19 mouse cellular contexts compared by ENCODE assay signal in the genomic region with DNA sequence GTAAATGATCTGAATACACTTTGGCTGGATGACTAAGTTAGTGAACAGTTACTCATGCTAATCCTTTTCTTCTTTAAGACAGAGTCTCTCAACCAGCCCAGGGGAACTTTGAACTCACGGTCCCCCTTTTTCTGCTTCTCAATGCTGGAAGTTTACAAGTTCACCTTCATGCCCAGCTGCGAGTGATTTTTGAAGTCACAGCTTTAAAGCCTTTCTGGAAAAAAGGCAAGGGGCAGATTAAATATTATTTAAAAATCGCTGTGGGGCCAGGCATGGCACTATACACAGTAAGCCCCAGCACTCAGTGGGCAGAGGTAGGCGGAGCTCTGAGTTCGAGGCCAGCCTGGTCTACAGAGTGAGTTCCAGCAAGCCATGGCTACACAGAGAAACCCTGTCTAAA. TPM values are rescaled to one million over a fixed set of nuclear protein-coding genes. Genes with fewer than 3 reads are reported as not detected.
"Had no signal": no experiment of that assay in that cellular context is flagged by ENCODE, and none has a peak within 500 bp of the region (broad histone marks: within the 10 kb centered on the region; RNA-seq: fewer than 3 reads in every experiment).

No protein-coding gene starts in this region.

- H3K4me3 ChIP-seq: embryonic facial prominence, embryonic 10.5 days; embryonic facial prominence, embryonic 12.5 days; embryonic facial prominence, embryonic 13.5 days; embryonic facial prominence, embryonic 15.5 days; erythroblast, embryonic 14.5 days; forebrain, embryonic 10.5 days; forebrain, embryonic 12.5 days; forebrain, embryonic 13.5 days; forebrain, embryonic 15.5 days; gastrocnemius, adult 2 months had no signal

- H3K27ac ChIP-seq: embryonic facial prominence, embryonic 10.5 days; embryonic facial prominence, embryonic 12.5 days; embryonic facial prominence, embryonic 13.5 days; embryonic facial prominence, embryonic 15.5 days; forebrain, embryonic 10.5 days; forebrain, embryonic 12.5 days; forebrain, embryonic 13.5 days; forebrain, embryonic 15.5 days; gastrocnemius, adult 2 months had no signal

- ATAC-seq: forebrain, embryonic 13.5 days; forebrain, embryonic 15.5 days; forebrain, embryonic 16.5 days; forebrain, postnatal 0 days had no signal

- H3K4me2 ChIP-seq: embryonic facial prominence, embryonic 12.5 days; embryonic facial prominence, embryonic 13.5 days; embryonic facial prominence, embryonic 15.5 days; forebrain, embryonic 12.5 days; forebrain, embryonic 13.5 days; forebrain, embryonic 15.5 days had no signal

- H3K9ac ChIP-seq: embryonic facial prominence, embryonic 12.5 days; embryonic facial prominence, embryonic 13.5 days; embryonic facial prominence, embryonic 15.5 days; forebrain, embryonic 12.5 days; forebrain, embryonic 13.5 days; forebrain, embryonic 15.5 days; forebrain, postnatal 0 days had no signal

- H3K36me3 ChIP-seq: embryonic facial prominence, embryonic 10.5 days; embryonic facial prominence, embryonic 12.5 days; embryonic facial prominence, embryonic 13.5 days; embryonic facial prominence, embryonic 15.5 days; forebrain, embryonic 10.5 days; forebrain, embryonic 12.5 days; forebrain, embryonic 15.5 days had no signal

- H3K9me3 ChIP-seq: embryonic facial prominence, embryonic 10.5 days; embryonic facial prominence, embryonic 12.5 days; embryonic facial prominence, embryonic 13.5 days; embryonic facial prominence, embryonic 15.5 days; forebrain, embryonic 10.5 days; forebrain, embryonic 12.5 days; forebrain, embryonic 13.5 days; forebrain, embryonic 15.5 days had no signal

- H3K4me1 ChIP-seq: forebrain, embryonic 12.5 days had no signal

- H3K27me3 ChIP-seq: embryonic facial prominence, embryonic 12.5 days; embryonic facial prominence, embryonic 13.5 days; embryonic facial prominence, embryonic 15.5 days; forebrain, embryonic 12.5 days; forebrain, embryonic 13.5 days; forebrain, embryonic 15.5 days had no signal

- DNase-seq: embryo, embryonic 11 days; forebrain, postnatal 0 days; gastrocnemius, adult 2 months; gastrocnemius, postnatal 10 days; gastrocnemius, postnatal 14 days; gastrocnemius, postnatal 25 days; gastrocnemius, postnatal 36 days; heart, adult 18-20 months had no signal

RNA-seq across cellular contexts. Expression of gene March10, which starts 10.3 kb away (rescaled TPM):
- polyA plus RNA-seq: embryonic facial prominence, embryonic 13.5 days; erythroblast, embryonic 14.5 days; forebrain, embryonic 11.5 days; forebrain, embryonic 12.5 days; forebrain, embryonic 13.5 days had no signal
